Mouse (Mus musculus) MN1 (cell line): ENCODE measurements at regions not wholly inside any gene's neighbourhood (a gene's known extent, or its start where the extent isn't known, plus 50 kb on each side); places are given as distances from the start of the nearest gene placed in this dataset.
"Not testable (repeated sequence)": the region's sequence is repeated elsewhere in the genome, so short reads cannot be mapped to it uniquely, and the experiment has no call there.

ENCODE experiments used
- DNase-seq: peaks from one replicate; pipeline ENCODE4 v3.0.0-alpha.2; 2016; ENCODE audit warnings: low spot score

GRCm38 (mm10) chr13:25722595-25723525, 452.6 kb upstream of the Nrsn1 start:
- no peak for DNase-seq

- no peak for DNase-seq
Observed at GRCm38 (mm10) chr13:25700965-25701364, 430.7 kb upstream of the Nrsn1 start.

- no peak for DNase-seq
Observed at GRCm38 (mm10) chr13:25695956-25696355, 425.7 kb upstream of the Nrsn1 start.

- no peak for DNase-seq
Observed at GRCm38 (mm10) chr13:25695017-25695604, 424.8 kb upstream of the Nrsn1 start.

- no peak for DNase-seq
Observed at GRCm38 (mm10) chr13:25678221-25678735, 408.0 kb upstream of the Nrsn1 start.

- no peak for DNase-seq
Observed at GRCm38 (mm10) chr13:25675208-25675607, 404.9 kb upstream of the Nrsn1 start.

- DNase-seq, result no peak
Observed at GRCm38 (mm10) chr13:25666022-25666421, 395.7 kb upstream of the Nrsn1 start.

- no peak for DNase-seq
Observed at GRCm38 (mm10) chr13:25664963-25665606, 394.8 kb upstream of the Nrsn1 start.

GRCm38 (mm10) chr13:25648430-25648786, 378.1 kb upstream of the Nrsn1 start:
- DNase-seq, result no peak

- no peak for DNase-seq
Observed at GRCm38 (mm10) chr13:25647711-25648429, 377.6 kb upstream of the Nrsn1 start.

- no peak for DNase-seq
Observed at GRCm38 (mm10) chr13:25639522-25640291, 369.4 kb upstream of the Nrsn1 start.

GRCm38 (mm10) chr13:25629466-25629865, 359.2 kb upstream of the Nrsn1 start:
- DNase-seq, result no peak

- DNase-seq, result no peak
Observed at GRCm38 (mm10) chr13:25617578-25617977, 347.3 kb upstream of the Nrsn1 start.

GRCm38 (mm10) chr13:25611986-25612385, 341.7 kb upstream of the Nrsn1 start:
- DNase-seq, result no peak

- no peak for DNase-seq
Observed at GRCm38 (mm10) chr13:25609641-25610040, 339.3 kb upstream of the Nrsn1 start.

GRCm38 (mm10) chr13:25609241-25609640, 338.9 kb upstream of the Nrsn1 start:
- no peak for DNase-seq

- DNase-seq, result not testable (repeated sequence)
Observed at GRCm38 (mm10) chr13:25601351-25601750, 331.0 kb upstream of the Nrsn1 start.

GRCm38 (mm10) chr13:25594629-25595028, 324.3 kb upstream of the Nrsn1 start:
- DNase-seq, result no peak

- DNase-seq, result no peak
Observed at GRCm38 (mm10) chr13:25570641-25571040, 300.3 kb upstream of the Nrsn1 start.

- peak; percentile 33 for DNase-seq
Observed at GRCm38 (mm10) chr13:25562746-25563145, 292.4 kb upstream of the Nrsn1 start.

- DNase-seq, result no peak
Observed at GRCm38 (mm10) chr13:25560339-25560738, 290.0 kb upstream of the Nrsn1 start.
